Mouse (Mus musculus) liver, embryonic 14.5 days (tissue): ENCODE measurements around the gene Ap5b1.

Experiments used
- CTCF ChIP-seq: IDR thresholded peaks from 2 replicates; pipeline ENCODE4 v1.5.1; 2016; ENCODE audit warnings: antibody characterized with exemption, low read depth, control low read depth
- EP300 ChIP-seq: IDR thresholded peaks from 2 replicates; pipeline ENCODE4 v1.6.1; 2016; ENCODE audit warnings: antibody characterized with exemption, low read depth

DNA sequence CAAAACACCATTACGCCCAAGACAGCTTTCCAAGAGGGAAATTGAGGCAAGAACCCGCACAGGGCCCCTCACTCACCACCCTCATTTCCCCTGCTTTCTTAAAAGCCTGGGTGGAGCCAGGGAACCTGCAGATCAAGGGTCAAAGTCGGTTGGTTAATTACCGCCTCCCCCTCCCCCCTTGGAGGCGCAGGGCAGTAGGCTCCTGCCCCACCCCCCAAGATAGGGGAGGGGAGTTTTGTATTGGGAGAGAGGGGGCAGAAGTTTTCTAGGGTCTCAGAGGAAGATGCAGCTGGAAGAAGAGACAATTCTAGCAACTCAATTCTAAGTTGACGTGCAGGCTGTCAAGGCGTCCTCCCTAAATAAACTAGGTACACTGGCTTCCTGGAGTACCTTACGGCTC lies 8.6 kb upstream of the Ap5b1 start:
- no peak for TF ChIP-seq EP300
- no peak for TF ChIP-seq CTCF
